Mouse (Mus musculus) 3134 (cell line): ENCODE measurements around the gene Cdkal1.

Experiments used
- DNase-seq: peaks from one replicate; pipeline ENCODE4 v3.0.0-alpha.2; 2011; ENCODE audit warnings: low spot score; ENCODE audit not compliant: insufficient read length; ENCODE audit errors: extremely low read depth

Cdkal1 gene

GRCm38 (mm10) chr13:29593096-29593495 lies 262.4 kb downstream of the Cdkal1 start:
- no peak for DNase-seq

GRCm38 (mm10) chr13:29590685-29591084 lies 264.8 kb downstream of the Cdkal1 start:
- no peak for DNase-seq

GRCm38 (mm10) chr13:29590164-29590563 lies 265.3 kb downstream of the Cdkal1 start:
- DNase-seq, result no peak

- DNase-seq, result no peak
These were observed 266.8 kb downstream of the Cdkal1 start for GRCm38 (mm10) chr13:29588693-29589092.

GRCm38 (mm10) chr13:29581762-29582700 lies 273.4 kb downstream of the Cdkal1 start:
- no peak for DNase-seq

GRCm38 (mm10) chr13:29580780-29581179 lies 274.7 kb downstream of the Cdkal1 start:
- no peak for DNase-seq

- DNase-seq, result no peak
These were observed 275.5 kb downstream of the Cdkal1 start for GRCm38 (mm10) chr13:29580009-29580408.

- DNase-seq, result no peak
These were observed 276.9 kb downstream of the Cdkal1 start for GRCm38 (mm10) chr13:29578621-29579020.

GRCm38 (mm10) chr13:29574784-29575183 lies 280.7 kb downstream of the Cdkal1 start:
- no peak for DNase-seq

- DNase-seq, result no peak
These were observed 283.0 kb downstream of the Cdkal1 start for GRCm38 (mm10) chr13:29572477-29572876.

- no peak for DNase-seq
These were observed 289.8 kb downstream of the Cdkal1 start for GRCm38 (mm10) chr13:29565710-29566109.

- DNase-seq, result no peak
These were observed 296.3 kb downstream of the Cdkal1 start for GRCm38 (mm10) chr13:29559188-29559587.

GRCm38 (mm10) chr13:29555160-29555785 lies 300.2 kb downstream of the Cdkal1 start:
- no peak for DNase-seq

GRCm38 (mm10) chr13:29553792-29554191 lies 301.7 kb downstream of the Cdkal1 start:
- no peak for DNase-seq

- no peak for DNase-seq
These were observed 303.1 kb downstream of the Cdkal1 start for GRCm38 (mm10) chr13:29552322-29552870.

- peak; percentile 5 for DNase-seq
These were observed 304.6 kb downstream of the Cdkal1 start for GRCm38 (mm10) chr13:29550886-29551285.

GRCm38 (mm10) chr13:29550203-29550602 lies 305.3 kb downstream of the Cdkal1 start:
- no peak for DNase-seq

- DNase-seq, result no peak
These were observed 305.7 kb downstream of the Cdkal1 start for GRCm38 (mm10) chr13:29549761-29550160.

- DNase-seq, result no peak
These were observed 317.6 kb downstream of the Cdkal1 start for GRCm38 (mm10) chr13:29537906-29538305.

GRCm38 (mm10) chr13:29533586-29533985 lies 321.9 kb downstream of the Cdkal1 start:
- no peak for DNase-seq

- no peak for DNase-seq
These were observed 327.1 kb downstream of the Cdkal1 start for GRCm38 (mm10) chr13:29528344-29528743.

- no peak for DNase-seq
These were observed 334.2 kb downstream of the Cdkal1 start for GRCm38 (mm10) chr13:29521321-29521720.
